Mouse (Mus musculus): ENCODE results near the gene Lsm7. TPM values are rescaled to one million over a fixed set of nuclear protein-coding genes. Genes with fewer than 3 reads are reported as not detected.

Gene Lsm7
- polyA plus RNA-seq, 2 experiments: 371 to 417 TPM

GRCm38 (mm10) chr10:80806341-80807056, 48.5 kb downstream of the Lsm7 start:
- peak overlapping the region; percentile 63; the same call in 1 of the 2 replicates for H3K27ac ChIP-seq (replicated peaks; ENCODE audit: low read depth, low read length)
- H3K4me3 ChIP-seq (replicated peaks; ENCODE audit: low read length): peak overlapping the region; percentile 49
- no peaks in the 10 kb centered on the region for H3K9me3 ChIP-seq (ENCODE audit: control insufficient read depth, low read length)
- no peak for ATAC-seq (ENCODE audit: low FRiP score, low read depth)
- peak overlapping the region; percentile 95 for H3K4me2 ChIP-seq (replicated peaks; ENCODE audit: low read depth, low read length, severe bottlenecking)
- H3K36me3 ChIP-seq (ENCODE audit: control insufficient read depth, insufficient read depth, low read length): peaks cover 38% of the 10 kb centered on the region
- WGBS: 48% methylated on average over 33 of the region's 34 CpGs
- H3K27me3 ChIP-seq (ENCODE audit: control insufficient read depth, insufficient read depth, low read length): peaks cover 29% of the 10 kb centered on the region
- no peak for DNase-seq (ENCODE audit: low spot score)
- H3K9ac ChIP-seq (ENCODE audit: low read depth, low read length, severe bottlenecking): peak overlapping the region; percentile 60
- no peak for TF ChIP-seq POLR2A (IDR thresholded peaks at IDR 0.05; ENCODE audit: borderline replicate concordance, extremely low read depth, insufficient read depth, insufficient read length)
- H3K4me1 ChIP-seq (ENCODE audit: control insufficient read depth, insufficient read depth, low read length): peaks cover 34% of the 10 kb centered on the region

GRCm38 (mm10) chr10:80805925-80806324, 49.1 kb downstream of the Lsm7 start:
- H3K36me3 ChIP-seq (ENCODE audit: control insufficient read depth, insufficient read depth, low read length): peaks cover 44% of the 10 kb centered on the region
- no peak overlapping the region for H3K9ac ChIP-seq (ENCODE audit: low read depth, low read length, severe bottlenecking)
- no peaks in the 10 kb centered on the region for H3K9me3 ChIP-seq (ENCODE audit: control insufficient read depth, low read length)
- H3K4me3 ChIP-seq (replicated peaks; ENCODE audit: low read length): no peak overlapping the region
- TF ChIP-seq POLR2A (IDR thresholded peaks at IDR 0.05; ENCODE audit: borderline replicate concordance, extremely low read depth, insufficient read depth, insufficient read length): no peak
- H3K27me3 ChIP-seq (ENCODE audit: control insufficient read depth, insufficient read depth, low read length): peaks cover 29% of the 10 kb centered on the region
- H3K4me1 ChIP-seq (ENCODE audit: control insufficient read depth, insufficient read depth, low read length): peaks cover 34% of the 10 kb centered on the region
- no peak overlapping the region for H3K4me2 ChIP-seq (replicated peaks; ENCODE audit: low read depth, low read length, severe bottlenecking)
- ATAC-seq (ENCODE audit: low FRiP score, low read depth) (peak; percentile 37; the same call in 1 of the 2 replicates), DNase-seq (ENCODE audit: low spot score) (peak; percentile 57)
- WGBS: 27% methylated on average over 3 of the region's 3 CpGs
- no peak overlapping the region for H3K27ac ChIP-seq (replicated peaks; ENCODE audit: low read depth, low read length)

- H3K4me1 ChIP-seq (ENCODE audit: control insufficient read depth, insufficient read depth, low read length): peaks cover 34% of the 10 kb centered on the region
Measured at GRCm38 (mm10) chr10:80805322-80805721, 49.7 kb downstream of the Lsm7 start.

GRCm38 (mm10) chr10:80804916-80805315, 50.1 kb downstream of the Lsm7 start, which contains the start of gene Amh:
Gene Amh, plus strand, starts transcription at chr10:80805243.
- TF ChIP-seq POLR2A (IDR thresholded peaks at IDR 0.05; ENCODE audit: borderline replicate concordance, extremely low read depth, insufficient read depth, insufficient read length): no peak
- Histone ChIP-seq H3K9me3 (ENCODE audit: control insufficient read depth, low read length) (no peaks in the 10 kb centered on the region), H3K36me3 (ENCODE audit: control insufficient read depth, insufficient read depth, low read length) (peaks cover 52% of the 10 kb centered on the region), H3K4me1 (ENCODE audit: control insufficient read depth, insufficient read depth, low read length) (peaks cover 30% of the 10 kb centered on the region), H3K4me2 (replicated peaks; ENCODE audit: low read depth, low read length, severe bottlenecking) (no peak within 1 kb of the TSS), H3K9ac (ENCODE audit: low read depth, low read length, severe bottlenecking) (no peak within 1 kb of the TSS), H3K4me3 (replicated peaks; ENCODE audit: low read length) (no peak within 1 kb of the TSS), H3K27ac (replicated peaks; ENCODE audit: low read depth, low read length) (no peak within 1 kb of the TSS), H3K27me3 (ENCODE audit: control insufficient read depth, insufficient read depth, low read length) (peaks cover 21% of the 10 kb centered on the region)
- DNase-seq (ENCODE audit: low spot score) (no peak), ATAC-seq (ENCODE audit: low FRiP score, low read depth) (no peak)
- 68% methylated on average over 6 of the region's 6 CpGs for WGBS

More at GRCm38 (mm10) chr10:80805322-80805721, 49.7 kb downstream of the Lsm7 start:
- 76% methylated on average over 5 of the region's 5 CpGs for WGBS
- Histone ChIP-seq H3K9me3 (ENCODE audit: control insufficient read depth, low read length) (no peaks in the 10 kb centered on the region), H3K36me3 (ENCODE audit: control insufficient read depth, insufficient read depth, low read length) (peaks cover 50% of the 10 kb centered on the region), H3K27ac (replicated peaks; ENCODE audit: low read depth, low read length) (no peak overlapping the region), H3K9ac (ENCODE audit: low read depth, low read length, severe bottlenecking) (no peak overlapping the region), H3K4me2 (replicated peaks; ENCODE audit: low read depth, low read length, severe bottlenecking) (no peak overlapping the region), H3K27me3 (ENCODE audit: control insufficient read depth, insufficient read depth, low read length) (peaks cover 25% of the 10 kb centered on the region), H3K4me3 (replicated peaks; ENCODE audit: low read length) (no peak overlapping the region)
- no peak for DNase-seq (ENCODE audit: low spot score)
- ATAC-seq (ENCODE audit: low FRiP score, low read depth): no peak
- TF ChIP-seq POLR2A (IDR thresholded peaks at IDR 0.05; ENCODE audit: borderline replicate concordance, extremely low read depth, insufficient read depth, insufficient read length): no peak

GRCm38 (mm10) chr10:80804340-80804739, 50.7 kb downstream of the Lsm7 start:
- Histone ChIP-seq H3K27me3 (ENCODE audit: control insufficient read depth, insufficient read depth, low read length) (peaks cover 17% of the 10 kb centered on the region), H3K27ac (replicated peaks; ENCODE audit: low read depth, low read length) (no peak overlapping the region), H3K4me3 (replicated peaks; ENCODE audit: low read length) (no peak overlapping the region), H3K4me1 (ENCODE audit: control insufficient read depth, insufficient read depth, low read length) (peaks cover 28% of the 10 kb centered on the region), H3K4me2 (replicated peaks; ENCODE audit: low read depth, low read length, severe bottlenecking) (no peak overlapping the region), H3K9ac (ENCODE audit: low read depth, low read length, severe bottlenecking) (no peak overlapping the region), H3K36me3 (ENCODE audit: control insufficient read depth, insufficient read depth, low read length) (peaks cover 52% of the 10 kb centered on the region), H3K9me3 (ENCODE audit: control insufficient read depth, low read length) (no peaks in the 10 kb centered on the region)
- no peak for TF ChIP-seq POLR2A (IDR thresholded peaks at IDR 0.05; ENCODE audit: borderline replicate concordance, extremely low read depth, insufficient read depth, insufficient read length)
- 94% methylated on average over 2 of the region's 2 CpGs for WGBS
- DNase-seq (ENCODE audit: low spot score): no peak
- ATAC-seq (ENCODE audit: low FRiP score, low read depth): no peak

Data from limb, embryonic 14.5 days (tissue).